8 mouse cellular contexts compared by ENCODE assay signal in genomic region chr11:119039732-119040512, GRCm38 (mm10). TPM values are rescaled to one million over a fixed set of nuclear protein-coding genes. Genes with fewer than 3 reads are reported as not detected.
DNase-seq lines count a peak whose midpoint lies in the region; ATAC-seq and TF ChIP-seq lines count a peak whose summit lies in the region.
"Had no signal": no experiment of that assay in that cellular context is flagged by ENCODE, and none has a peak within 500 bp of the region (broad histone marks: within the 10 kb centered on the region; RNA-seq: fewer than 3 reads in every experiment).

No protein-coding gene starts in this region.

- WGBS in spleen, adult 2 months, result 18% methylated on average over 21 of the region's 21 CpGs
- WGBS in forebrain, embryonic 10.5 days, result 1% methylated on average over 21 of the region's 21 CpGs
- 3% methylated on average over 21 of the region's 21 CpGs for WGBS in limb, embryonic 12.5 days
- WGBS in stomach, embryonic 14.5 days, result 12% methylated on average over 21 of the region's 21 CpGs

- peak overlapping the region; percentile 83 for H3K4me3 ChIP-seq in spleen, adult 2 months (ENCODE audit: extremely low read depth, insufficient read depth, insufficient read length)
- H3K4me3 ChIP-seq in forebrain, embryonic 10.5 days, result peak overlapping the region; percentile 70
- peak overlapping the region; percentile 73 for H3K4me3 ChIP-seq in limb, embryonic 12.5 days (replicated peaks)
- peak overlapping the region; percentile 77 for H3K4me3 ChIP-seq in stomach, embryonic 14.5 days (ENCODE audit: low read depth, low read length)

- TF ChIP-seq POLR2A in spleen, adult 2 months (IDR thresholded peaks at IDR 0.05; ENCODE audit: low read depth, low read length), result no peak

- peaks cover 23% of the 10 kb centered on the region for H3K4me1 ChIP-seq in spleen, adult 2 months (ENCODE audit: control insufficient read depth, insufficient read depth, insufficient read length)
- peaks cover 99% of the 10 kb centered on the region for H3K4me1 ChIP-seq in forebrain, embryonic 10.5 days
- peaks cover 89% of the 10 kb centered on the region for H3K4me1 ChIP-seq in limb, embryonic 12.5 days (replicated peaks)
- peaks cover 42% of the 10 kb centered on the region for H3K4me1 ChIP-seq in stomach, embryonic 14.5 days (ENCODE audit: control insufficient read depth, insufficient read depth, low read length)

- no peak for ATAC-seq in limb, embryonic 12.5 days (ENCODE audit: insufficient number of reproducible peaks, insufficient read depth, low FRiP score, low TSS enrichment, low read depth)
- no peak for ATAC-seq in stomach, embryonic 14.5 days (ENCODE audit: insufficient number of reproducible peaks, insufficient read depth, low FRiP score, low read depth)

- no peak overlapping the region; the same call in 1 of the 2 replicates for H3K27ac ChIP-seq in spleen, adult 2 months (ENCODE audit: insufficient read depth, low read length)
- peak overlapping the region; percentile 94 for H3K27ac ChIP-seq in forebrain, embryonic 10.5 days
- peak overlapping the region; percentile 89; the same call in 1 of the 2 replicates for H3K27ac ChIP-seq in limb, embryonic 12.5 days
- no peak overlapping the region for H3K27ac ChIP-seq in stomach, embryonic 14.5 days (ENCODE audit: low read length)

- H3K9ac ChIP-seq in limb, embryonic 12.5 days (replicated peaks), result peak overlapping the region; percentile 85
- H3K9ac ChIP-seq in stomach, embryonic 14.5 days (replicated peaks; ENCODE audit: low read depth, low read length), result peak overlapping the region; percentile 61; the same call in 1 of the 2 replicates

- DNase-seq in spleen, adult 2 months (ENCODE audit: low read depth in 1 of 2, low spot score in 2 of 2), result no peak
- no peak for DNase-seq in spleen, postnatal 10 days (ENCODE audit: low spot score in 2 of 2)
- no peak for DNase-seq in forebrain, embryonic 10.5 days (ENCODE audit: extremely low spot score, low spot score)
- no peak for DNase-seq in adrenal gland, postnatal 10 days
- DNase-seq in kidney, postnatal 14 days, result no peak

- peaks cover 8% of the 10 kb centered on the region; the same call in 1 of the 2 replicates for H3K36me3 ChIP-seq in spleen, adult 2 months (ENCODE audit: control insufficient read depth, insufficient read depth, low read length)
- peaks cover 10% of the 10 kb centered on the region for H3K36me3 ChIP-seq in forebrain, embryonic 10.5 days (replicated peaks)
- peaks cover 9% of the 10 kb centered on the region for H3K36me3 ChIP-seq in limb, embryonic 12.5 days
- peaks cover 4% of the 10 kb centered on the region; the same call in 1 of the 2 replicates for H3K36me3 ChIP-seq in stomach, embryonic 14.5 days (ENCODE audit: control insufficient read depth, insufficient read depth, low read length)

- peaks cover 35% of the 10 kb centered on the region for H3K27me3 ChIP-seq in spleen, adult 2 months (ENCODE audit: control insufficient read depth, insufficient read depth, low read length)
- peaks cover 92% of the 10 kb centered on the region for H3K27me3 ChIP-seq in forebrain, embryonic 10.5 days (ENCODE audit: poor library complexity, severe bottlenecking)
- peaks cover 79% of the 10 kb centered on the region for H3K27me3 ChIP-seq in limb, embryonic 12.5 days
- H3K27me3 ChIP-seq in stomach, embryonic 14.5 days (ENCODE audit: control insufficient read depth, insufficient read depth, low read length), result peaks cover 42% of the 10 kb centered on the region

- H3K4me2 ChIP-seq in limb, embryonic 12.5 days, result peak overlapping the region; percentile 92
- peak overlapping the region; percentile 81 for H3K4me2 ChIP-seq in stomach, embryonic 14.5 days (replicated peaks; ENCODE audit: low read depth, low read length)

- no peak for TF ChIP-seq CTCF in spleen, adult 2 months (IDR thresholded peaks at IDR 0.05; ENCODE audit: extremely low read depth, insufficient read depth, insufficient read length, insufficient replicate concordance)

- no peaks in the 10 kb centered on the region for H3K9me3 ChIP-seq in forebrain, embryonic 10.5 days
- H3K9me3 ChIP-seq in limb, embryonic 12.5 days, result no peaks in the 10 kb centered on the region
- H3K9me3 ChIP-seq in stomach, embryonic 14.5 days (ENCODE audit: control insufficient read depth, low read depth, low read length), result no peaks in the 10 kb centered on the region

RNA-seq across cellular contexts. Expression of gene Cbx8, which starts 0.8 kb away (rescaled TPM):
- 4.5 and 5.6 TPM in 2 replicates for polyA plus RNA-seq in spleen, adult 2 months (2012; rRNA removed)
- 9.5 and 11.3 TPM in 2 replicates for polyA plus RNA-seq in forebrain, embryonic 10.5 days (2016; fragmentation: Nextera tagmentation; extraction: Ambion mirVana)
- 11.8 and 13.0 TPM in 2 replicates for polyA plus RNA-seq in limb, embryonic 12.5 days (2016; fragmentation: Nextera tagmentation; extraction: Ambion mirVana)
- polyA plus RNA-seq in stomach, embryonic 14.5 days (2014; fragmentation: Nextera tagmentation; extraction: Ambion mirVana), result 6.2 and 8.5 TPM in 2 replicates
- total RNA-seq in adrenal gland, postnatal 10 days (2021), result 10 to 100 TPM in 1 of 2 experiments, 1 to 10 TPM in 1; 8.8 to 12.3 TPM

RNA-seq across cellular contexts. Expression of gene Cbx2, which starts 17.2 kb away (rescaled TPM):
- polyA plus RNA-seq in spleen, adult 2 months (2012; rRNA removed), result 1.8 and 2.1 TPM in 2 replicates
- 115 and 127 TPM in 2 replicates for polyA plus RNA-seq in forebrain, embryonic 10.5 days (2016; fragmentation: Nextera tagmentation; extraction: Ambion mirVana)
- polyA plus RNA-seq in limb, embryonic 12.5 days (2016; fragmentation: Nextera tagmentation; extraction: Ambion mirVana), result 121 and 122 TPM in 2 replicates
- polyA plus RNA-seq in stomach, embryonic 14.5 days (2014; fragmentation: Nextera tagmentation; extraction: Ambion mirVana), result 24.9 and 25.9 TPM in 2 replicates
- 1 to 10 TPM; 6.7 to 7.9 TPM for total RNA-seq in adrenal gland, postnatal 10 days (2021)

RNA-seq across cellular contexts. Expression of gene Cbx4, which starts 46.1 kb away (rescaled TPM):
- 17.2 and 23.5 TPM in 2 replicates for polyA plus RNA-seq in spleen, adult 2 months (2012; rRNA removed)
- 3.3 and 4.6 TPM in 2 replicates for polyA plus RNA-seq in forebrain, embryonic 10.5 days (2016; fragmentation: Nextera tagmentation; extraction: Ambion mirVana)
- 9.8 and 12.5 TPM in 2 replicates for polyA plus RNA-seq in limb, embryonic 12.5 days (2016; fragmentation: Nextera tagmentation; extraction: Ambion mirVana)
- polyA plus RNA-seq in stomach, embryonic 14.5 days (2014; fragmentation: Nextera tagmentation; extraction: Ambion mirVana), result 7.0 and 8.2 TPM in 2 replicates
- 100 to 1,000 TPM in 1 of 2 experiments, 10 to 100 TPM in 1; 52.0 to 133 TPM for total RNA-seq in adrenal gland, postnatal 10 days (2021)

RNA-seq across cellular contexts. Expression of gene Enpp7, which starts 51.9 kb away (rescaled TPM):
- not detected in 2 replicates for polyA plus RNA-seq in spleen, adult 2 months (2012; rRNA removed)
- polyA plus RNA-seq in forebrain, embryonic 10.5 days (2016; fragmentation: Nextera tagmentation; extraction: Ambion mirVana), result not detected in 2 replicates
- polyA plus RNA-seq in limb, embryonic 12.5 days (2016; fragmentation: Nextera tagmentation; extraction: Ambion mirVana), result not detected in 2 replicates
- polyA plus RNA-seq in stomach, embryonic 14.5 days (2014; fragmentation: Nextera tagmentation; extraction: Ambion mirVana), result not detected in 2 replicates
- total RNA-seq in adrenal gland, postnatal 10 days (2021), result not detected
- total RNA-seq: heart, adult 18-20 months had no signal

Comparison
In these comparisons a context has a peak if more than half of its experiments do, and no peak if none do; other contexts are left out.
1. H3K27ac ChIP-seq: peak in forebrain, embryonic 10.5 days (single experiment) and limb, embryonic 12.5 days (single experiment); none in spleen, adult 2 months (single experiment) and stomach, embryonic 14.5 days (single experiment).
2. Peak in every context shown above with its lines, with median percentiles within 50 percentile points of each other: H3K4me3 ChIP-seq.